Mouse (Mus musculus): ENCODE measurements around the gene Lrmda. TPM values are rescaled to one million over a fixed set of nuclear protein-coding genes. Genes with fewer than 3 reads are reported as not detected.

The Lrmda gene
- total and polyA plus RNA-seq, 3 experiments, result 5.1 to 5.9 TPM; not detected in 1

GRCm38 (mm10) chr14:22377148-22377547, 357.6 kb downstream of the Lrmda start:
- TF ChIP-seq USF1 (IDR thresholded peaks at IDR 0.05; ENCODE audit: low read depth, low read length) (no peak), CTCF (IDR thresholded peaks at IDR 0.05 in 2 of 3, conservative IDR thresholded peaks at IDR 0.05 in 1 of 3; ENCODE audit: control insufficient read depth in 1 of 3, insufficient read depth in 1 of 3, low read depth in 2 of 3, low read length in 3 of 3, poor library complexity in 1 of 3, severe bottlenecking in 1 of 3) (no peak), MAFK (IDR thresholded peaks at IDR 0.05; ENCODE audit: borderline replicate concordance, low read depth, low read length) (no peak), ZNF384 (IDR thresholded peaks at IDR 0.05; ENCODE audit: low read depth, low read length) (no peak), NRF1 (IDR thresholded peaks at IDR 0.05; ENCODE audit: insufficient read depth, low read depth, low read length, poor library complexity, severe bottlenecking) (no peak), MYB (IDR thresholded peaks at IDR 0.05; ENCODE audit: low read depth, low read length) (no peak), POLR2AphosphoS2 (IDR thresholded peaks at IDR 0.05; ENCODE audit: low read length) (no peak), ELF1 (IDR thresholded peaks at IDR 0.05; ENCODE audit: low read depth, low read length) (no peak), CHD2 (IDR thresholded peaks at IDR 0.05; ENCODE audit: low read length) (no peak), ETS1 (IDR thresholded peaks at IDR 0.05; ENCODE audit: low read depth, low read length) (no peak), POLR2A (IDR thresholded peaks at IDR 0.05; ENCODE audit: control insufficient read depth in 1 of 2, insufficient read depth in 1 of 2, low read depth in 1 of 2, low read length in 2 of 2, poor library complexity in 1 of 2) (no peak), MXI1 (IDR thresholded peaks at IDR 0.05; ENCODE audit: low read depth, low read length) (no peak), BHLHE40 (IDR thresholded peaks at IDR 0.05; ENCODE audit: borderline replicate concordance, low read depth, low read length) (no peak), MAZ (IDR thresholded peaks at IDR 0.05; ENCODE audit: low read depth, low read length) (no peak), TAL1 (IDR thresholded peaks at IDR 0.05; ENCODE audit: low read length) (no peak), E2F4 (IDR thresholded peaks at IDR 0.05; ENCODE audit: borderline replicate concordance, low read depth, low read length) (no peak), KAT2A (conservative IDR thresholded peaks at IDR 0.05; ENCODE audit: low read depth, low read length) (no peak), ZMIZ1 (IDR thresholded peaks at IDR 0.05; ENCODE audit: low read depth, low read length) (no peak), HCFC1 (IDR thresholded peaks at IDR 0.05; ENCODE audit: low read depth, low read length) (no peak)
- H3K9me3 ChIP-seq (replicated peaks; ENCODE audit: insufficient read depth, low read length), result no peaks in the 10 kb centered on the region
- H3K27me3 ChIP-seq (ENCODE audit: control insufficient read depth in 1 of 2, insufficient read depth in 2 of 2, low read length in 2 of 2), result no peaks in the 10 kb centered on the region
- no peak for DNase-seq (ENCODE audit: low read depth, low spot score)
- H3K36me3 ChIP-seq (ENCODE audit: control insufficient read depth in 1 of 2, insufficient read depth in 2 of 2, low read length in 2 of 2), result no peaks in the 10 kb centered on the region; a peak in 1 of 4 replicates
- no peaks in the 10 kb centered on the region for H3K79me2 ChIP-seq (ENCODE audit: control insufficient read depth, insufficient read depth, low read length, poor library complexity)
- no peak overlapping the region for H3K4me3 ChIP-seq (ENCODE audit: control insufficient read depth in 1 of 2, insufficient read depth in 1 of 2, low read depth in 2 of 2, low read length in 2 of 2)
- H3K27ac ChIP-seq (ENCODE audit: control insufficient read depth, low read depth, low read length), result no peak overlapping the region
- no peak overlapping the region for H3K9ac ChIP-seq (ENCODE audit: control insufficient read depth, low read depth, low read length, poor library complexity, severe bottlenecking)
- H3K4me1 ChIP-seq (ENCODE audit: control insufficient read depth in 1 of 2, insufficient read depth in 2 of 2, low read length in 2 of 2), result no peaks in the 10 kb centered on the region

GRCm38 (mm10) chr14:22382101-22382500, 362.6 kb downstream of the Lrmda start:
- Histone ChIP-seq H3K27me3 (ENCODE audit: control insufficient read depth in 1 of 2, insufficient read depth in 2 of 2, low read length in 2 of 2) (no peaks in the 10 kb centered on the region), H3K9ac (ENCODE audit: control insufficient read depth, low read depth, low read length, poor library complexity, severe bottlenecking) (no peak overlapping the region), H3K36me3 (ENCODE audit: control insufficient read depth in 1 of 2, insufficient read depth in 2 of 2, low read length in 2 of 2) (no peaks in the 10 kb centered on the region; a peak in 2 of 4 replicates), H3K9me3 (replicated peaks; ENCODE audit: insufficient read depth, low read length) (no peaks in the 10 kb centered on the region), H3K4me1 (ENCODE audit: control insufficient read depth in 1 of 2, insufficient read depth in 2 of 2, low read length in 2 of 2) (no peaks in the 10 kb centered on the region), H3K79me2 (ENCODE audit: control insufficient read depth, insufficient read depth, low read length, poor library complexity) (no peaks in the 10 kb centered on the region), H3K27ac (ENCODE audit: control insufficient read depth, low read depth, low read length) (no peak overlapping the region), H3K4me3 (ENCODE audit: control insufficient read depth in 1 of 2, insufficient read depth in 1 of 2, low read depth in 2 of 2, low read length in 2 of 2) (no peak overlapping the region)
- DNase-seq (ENCODE audit: low read depth, low spot score), result no peak
- TF ChIP-seq POLR2AphosphoS2 (IDR thresholded peaks at IDR 0.05; ENCODE audit: low read length) (no peak), E2F4 (IDR thresholded peaks at IDR 0.05; ENCODE audit: borderline replicate concordance, low read depth, low read length) (no peak), ETS1 (IDR thresholded peaks at IDR 0.05; ENCODE audit: low read depth, low read length) (no peak), MXI1 (IDR thresholded peaks at IDR 0.05; ENCODE audit: low read depth, low read length) (no peak), CHD1 (IDR thresholded peaks at IDR 0.05; ENCODE audit: low read depth, low read length) (no peak), GATA1 (IDR thresholded peaks at IDR 0.05; ENCODE audit: low read depth, low read length) (no peak), POLR2A (IDR thresholded peaks at IDR 0.05; ENCODE audit: control insufficient read depth in 1 of 2, insufficient read depth in 1 of 2, low read depth in 1 of 2, low read length in 2 of 2, poor library complexity in 1 of 2) (no peak), MYB (IDR thresholded peaks at IDR 0.05; ENCODE audit: low read depth, low read length) (no peak), SMC3 (IDR thresholded peaks at IDR 0.05; ENCODE audit: low read depth, low read length) (no peak), POLR2AphosphoS5 (IDR thresholded peaks at IDR 0.05; ENCODE audit: borderline replicate concordance, low read depth, low read length) (no peak), HCFC1 (IDR thresholded peaks at IDR 0.05; ENCODE audit: low read depth, low read length) (no peak), MEF2A (IDR thresholded peaks at IDR 0.05; ENCODE audit: extremely low read depth, insufficient replicate concordance, low read depth, low read length, poor library complexity, severe bottlenecking) (no peak), JUND (IDR thresholded peaks at IDR 0.05; ENCODE audit: low read depth, low read length) (no peak), MYC (IDR thresholded peaks at IDR 0.05; ENCODE audit: low read depth, low read length) (no peak), TCF12 (IDR thresholded peaks at IDR 0.05; ENCODE audit: low read depth, low read length) (no peak), NELFE (IDR thresholded peaks at IDR 0.05; ENCODE audit: low read depth, low read length) (no peak), GABPA (IDR thresholded peaks at IDR 0.05; ENCODE audit: low read depth, low read length) (no peak), NRF1 (IDR thresholded peaks at IDR 0.05; ENCODE audit: insufficient read depth, low read depth, low read length, poor library complexity, severe bottlenecking) (no peak)
